Mouse (Mus musculus): ENCODE results near the gene Dnaic1. TPM values are rescaled to one million over a fixed set of nuclear protein-coding genes. Genes with fewer than 3 reads are reported as not detected.

Dnaic1 gene
- total RNA-seq, 1 experiment, result 1.7 TPM

GRCm38 (mm10) chr4:41568239-41568638 is 1.3 kb upstream of the Dnaic1 start:
- no peaks in the 10 kb centered on the region for H3K36me3 ChIP-seq (ENCODE audit: control insufficient read depth, insufficient read depth, low read length, poor library complexity, severe bottlenecking)
- TF ChIP-seq MAFK (IDR thresholded peaks at IDR 0.05; ENCODE audit: insufficient read depth, low read depth, low read length), result no peak
- no peak for TF ChIP-seq HCFC1 (IDR thresholded peaks at IDR 0.05; ENCODE audit: borderline replicate concordance, insufficient read depth, low read length)
- TF ChIP-seq CHD2 (IDR thresholded peaks at IDR 0.05; ENCODE audit: low read depth, low read length), result no peak
- DNase-seq (ENCODE audit: low read depth, low spot score), result no peak
- no peaks in the 10 kb centered on the region for H3K9me3 ChIP-seq (ENCODE audit: control insufficient read depth, insufficient read depth, low read depth, low read length)
- H3K4me1 ChIP-seq (ENCODE audit: control insufficient read depth in 2 of 2, insufficient read depth in 2 of 2, low read length in 2 of 2, poor library complexity in 1 of 2), result peaks cover 0 to 5% of the 10 kb centered on the region in 2 experiments; a peak in 1 of 4 replicates
- peak overlapping the region; percentile 81 to 84; a peak in 3 of 4 replicates for H3K4me3 ChIP-seq (ENCODE audit: insufficient read depth in 1 of 2, low read depth in 1 of 2, low read length in 2 of 2, poor library complexity in 1 of 2, severe bottlenecking in 1 of 2)
- no peak overlapping the region for H3K27ac ChIP-seq (ENCODE audit: insufficient read depth, low read depth, low read length, poor library complexity, severe bottlenecking)
- in situ Hi-C loops (cut with MboI; ENCODE audit: low sequenced_read_pairs in 2 of 2, unreplicated experiment in 2 of 2), result loop anchor here in 1 of 2 experiments (25.0 kb wide), 1 partner anchor 144 kb away; the partner anchor contains the start of genes Dctn3 and Rpp25l
- no peak overlapping the region for H3K9ac ChIP-seq (ENCODE audit: insufficient read depth, low read depth, low read length, poor library complexity, severe bottlenecking)

DNA sequence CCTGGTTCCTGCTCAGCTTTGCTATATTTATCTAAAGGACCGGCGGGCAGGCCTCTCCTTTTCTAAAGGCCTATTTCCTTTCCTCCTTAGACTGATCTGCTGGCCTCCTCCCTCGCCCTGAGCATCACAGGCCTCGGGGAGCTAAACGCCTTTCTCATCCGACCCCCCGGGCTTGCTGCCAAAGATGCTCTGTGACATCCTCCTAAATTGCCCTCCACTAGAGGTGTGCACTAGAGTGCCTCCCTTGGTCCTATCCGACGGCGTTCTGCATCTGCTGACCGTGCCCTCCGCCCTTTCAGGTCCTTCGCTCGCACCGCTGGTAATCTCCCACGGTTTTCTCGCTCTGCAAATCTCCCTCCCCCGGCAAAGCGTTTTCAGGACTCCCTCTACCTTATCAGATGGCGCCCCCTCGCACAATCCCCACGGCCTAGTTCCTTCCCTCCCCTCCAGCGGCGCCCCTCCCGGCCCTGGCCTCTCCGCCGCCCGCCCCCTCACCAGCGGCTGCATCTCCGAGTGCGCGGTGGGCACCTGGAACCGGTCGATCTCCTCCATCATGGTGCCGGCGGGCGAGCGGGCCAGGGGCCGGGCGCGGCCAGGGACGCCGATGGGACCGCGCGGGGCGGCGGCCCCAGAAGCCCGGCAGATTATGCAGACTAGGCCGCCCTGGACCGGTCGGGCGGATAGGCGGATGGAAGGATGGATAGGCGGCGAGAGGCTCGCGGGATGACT is 729 bp upstream of the Dnaic1 start:
- Histone ChIP-seq H3K9me3 (ENCODE audit: control insufficient read depth, insufficient read depth, low read depth, low read length) (no peaks in the 10 kb centered on the region), H3K4me1 (ENCODE audit: control insufficient read depth in 2 of 2, insufficient read depth in 2 of 2, low read length in 2 of 2, poor library complexity in 1 of 2) (peaks cover 0 to 5% of the 10 kb centered on the region in 2 experiments; a peak in 1 of 4 replicates), H3K9ac (ENCODE audit: insufficient read depth, low read depth, low read length, poor library complexity, severe bottlenecking) (peak overlapping the region; percentile 73), H3K36me3 (ENCODE audit: control insufficient read depth, insufficient read depth, low read length, poor library complexity, severe bottlenecking) (no peaks in the 10 kb centered on the region), H3K27ac (ENCODE audit: insufficient read depth, low read depth, low read length, poor library complexity, severe bottlenecking) (no peak overlapping the region), H3K4me3 (ENCODE audit: insufficient read depth in 1 of 2, low read depth in 1 of 2, low read length in 2 of 2, poor library complexity in 1 of 2, severe bottlenecking in 1 of 2) (peak overlapping the region; percentile 81 to 84)
- TF ChIP-seq ZNF384 (IDR thresholded peaks at IDR 0.05; ENCODE audit: low read depth, low read length) (no peak), MAFK (IDR thresholded peaks at IDR 0.05; ENCODE audit: insufficient read depth, low read depth, low read length) (no peak), CHD2 (IDR thresholded peaks at IDR 0.05; ENCODE audit: low read depth, low read length) (no peak), HCFC1 (IDR thresholded peaks at IDR 0.05; ENCODE audit: borderline replicate concordance, insufficient read depth, low read length) (no peak), ZC3H11A (IDR thresholded peaks at IDR 0.05; ENCODE audit: borderline replicate concordance, low read depth, low read length) (no peak)
- no peak for DNase-seq (ENCODE audit: low read depth, low spot score)
- in situ Hi-C loops (cut with MboI; ENCODE audit: low sequenced_read_pairs in 2 of 2, unreplicated experiment in 2 of 2), result loop anchor here in 1 of 2 experiments (25.0 kb wide), 1 partner anchor 143 kb away; the partner anchor contains the start of genes Dctn3 and Rpp25l

GRCm38 (mm10) chr4:41571490-41571889 is 1.9 kb downstream of the Dnaic1 start:
- Histone ChIP-seq H3K9ac (ENCODE audit: insufficient read depth, low read depth, low read length, poor library complexity, severe bottlenecking) (no peak overlapping the region), H3K4me1 (ENCODE audit: control insufficient read depth in 2 of 2, insufficient read depth in 2 of 2, low read length in 2 of 2, poor library complexity in 1 of 2) (peaks cover 0 to 5% of the 10 kb centered on the region in 2 experiments; a peak in 1 of 4 replicates), H3K9me3 (ENCODE audit: control insufficient read depth, insufficient read depth, low read depth, low read length) (no peaks in the 10 kb centered on the region), H3K27ac (ENCODE audit: insufficient read depth, low read depth, low read length, poor library complexity, severe bottlenecking) (no peak overlapping the region), H3K4me3 (ENCODE audit: insufficient read depth in 1 of 2, low read depth in 1 of 2, low read length in 2 of 2, poor library complexity in 1 of 2, severe bottlenecking in 1 of 2) (no peak overlapping the region), H3K36me3 (ENCODE audit: control insufficient read depth, insufficient read depth, low read length, poor library complexity, severe bottlenecking) (no peaks in the 10 kb centered on the region)
- DNase-seq (ENCODE audit: low read depth, low spot score), result no peak
- in situ Hi-C loops (cut with MboI; ENCODE audit: low sequenced_read_pairs in 2 of 2, unreplicated experiment in 2 of 2), result loop anchor here in 1 of 2 experiments (25.0 kb wide), 1 partner anchor 141 kb away; the partner anchor contains the start of genes Dctn3 and Rpp25l
- no peak for TF ChIP-seq HCFC1 (IDR thresholded peaks at IDR 0.05; ENCODE audit: borderline replicate concordance, insufficient read depth, low read length)
- no peak for TF ChIP-seq ZNF384 (IDR thresholded peaks at IDR 0.05; ENCODE audit: low read depth, low read length)

DNA sequence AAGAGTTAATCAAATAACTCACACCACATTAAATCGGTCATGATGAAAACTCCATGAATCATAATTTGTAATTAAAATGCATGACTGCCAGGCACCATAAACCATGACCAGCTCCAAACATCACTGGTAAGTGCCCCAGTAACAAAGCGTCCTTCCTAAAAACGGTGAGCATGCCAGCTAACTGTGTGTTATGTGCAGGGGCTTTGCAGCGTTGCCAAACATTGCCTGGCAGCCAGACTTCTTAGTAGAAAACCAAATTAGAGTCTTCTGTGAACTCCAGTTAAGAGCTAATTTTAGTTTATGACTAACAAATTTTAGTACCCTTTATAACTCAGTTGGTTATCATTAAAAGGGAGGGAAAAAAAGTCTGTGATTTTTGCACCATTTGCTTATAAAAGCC is 3.9 kb downstream of the Dnaic1 start:
- Histone ChIP-seq H3K27ac (ENCODE audit: insufficient read depth, low read depth, low read length, poor library complexity, severe bottlenecking) (no peak overlapping the region), H3K4me1 (ENCODE audit: control insufficient read depth in 2 of 2, insufficient read depth in 2 of 2, low read length in 2 of 2, poor library complexity in 1 of 2) (peaks cover 0 to 3% of the 10 kb centered on the region in 2 experiments; a peak in 1 of 4 replicates), H3K36me3 (ENCODE audit: control insufficient read depth, insufficient read depth, low read length, poor library complexity, severe bottlenecking) (no peaks in the 10 kb centered on the region), H3K9me3 (ENCODE audit: control insufficient read depth, insufficient read depth, low read depth, low read length) (no peaks in the 10 kb centered on the region), H3K9ac (ENCODE audit: insufficient read depth, low read depth, low read length, poor library complexity, severe bottlenecking) (no peak overlapping the region), H3K4me3 (ENCODE audit: insufficient read depth in 1 of 2, low read depth in 1 of 2, low read length in 2 of 2, poor library complexity in 1 of 2, severe bottlenecking in 1 of 2) (no peak overlapping the region)
- TF ChIP-seq CHD2 (IDR thresholded peaks at IDR 0.05; ENCODE audit: low read depth, low read length) (no peak), MAFK (IDR thresholded peaks at IDR 0.05; ENCODE audit: insufficient read depth, low read depth, low read length) (no peak), HCFC1 (IDR thresholded peaks at IDR 0.05; ENCODE audit: borderline replicate concordance, insufficient read depth, low read length) (no peak), ZNF384 (IDR thresholded peaks at IDR 0.05; ENCODE audit: low read depth, low read length) (no peak), ZC3H11A (IDR thresholded peaks at IDR 0.05; ENCODE audit: borderline replicate concordance, low read depth, low read length) (no peak)
- in situ Hi-C loops (cut with MboI; ENCODE audit: low sequenced_read_pairs in 2 of 2, unreplicated experiment in 2 of 2), result loop anchor here in 1 of 2 experiments (25.0 kb wide), 1 partner anchor 139 kb away; the partner anchor contains the start of genes Dctn3 and Rpp25l
- no peak for DNase-seq (ENCODE audit: low read depth, low spot score)
